Mouse (Mus musculus) kidney, embryonic 15.5 days (tissue): Measurements from ENCODE around the gene Casr. TPM values are rescaled to one million over a fixed set of nuclear protein-coding genes. Genes with fewer than 3 reads are reported as not detected.
A peak's percentile ranks its signal among the peaks of the same experiment; 100 is the strongest.

Source experiments
- ATAC-seq: fragments of 200-750 bp; cut with Nextera tagmentation; replicated peaks from 2 replicates; pipeline ENCODE4 v1.8.0; 2017; ENCODE audit warnings: moderate TSS enrichment; ENCODE audit not compliant: low FRiP score
- H3K27ac ChIP-seq: fragments of 300-500 bp; sonication (generic); 2 replicates; pipeline ENCODE4 v1.5.1; 2015; ENCODE audit warnings: mild to moderate bottlenecking, inconsistent platforms
- H3K27me3 ChIP-seq: fragments of 300-500 bp; sonication (generic); 2 replicates; pipeline ENCODE4 v1.6.1; 2015; ENCODE audit warnings: inconsistent platforms
- H3K36me3 ChIP-seq: fragments of 300-500 bp; sonication (generic); 2 replicates; pipeline ENCODE4 v1.6.1; 2015; ENCODE audit warnings: inconsistent platforms
- H3K4me1 ChIP-seq: fragments of 300-500 bp; sonication (generic); 2 replicates; pipeline ENCODE4 v1.6.1; 2015; ENCODE audit warnings: inconsistent platforms
- H3K4me2 ChIP-seq: fragments of 300-500 bp; sonication (generic); 2 replicates; pipeline ENCODE4 v1.6.1; 2015; ENCODE audit warnings: moderate library complexity, mild to moderate bottlenecking, inconsistent platforms
- H3K4me3 ChIP-seq: fragments of 300-500 bp; sonication (generic); replicated peaks from 2 replicates; pipeline ENCODE4 v1.5.1; 2015; ENCODE audit warnings: mild to moderate bottlenecking, inconsistent platforms
- H3K9ac ChIP-seq: fragments of 300-500 bp; sonication (generic); 2 replicates; pipeline ENCODE4 v1.6.1; 2015; ENCODE audit warnings: mild to moderate bottlenecking, inconsistent platforms
- H3K9me3 ChIP-seq: fragments of 300-500 bp; sonication (generic); replicated peaks from 2 replicates; pipeline ENCODE4 v1.6.1; 2016; ENCODE audit warnings: inconsistent platforms
- WGBS: fragments of 180-500 bp; shearing (Covaris S2); methylation state at CpG from one replicate; pipeline ENCODE4 v1.1.7; 2015; ENCODE audit warnings: mixed read lengths; 5-methylcytosine and 5-hydroxymethylcytosine counted together
- polyA plus RNA-seq: library from polyadenylated mRNA; unstranded; fragments of >200 nt; fragmentation: Nextera tagmentation; extraction: Ambion mirVana; gene quantifications from 2 replicates; pipeline ENCODE4 v1.2.1, GENCODE M21; 2015

The Casr gene
- polyA plus RNA-seq, 1 experiment from 2014 or later = 0.64 TPM

- Histone ChIP-seq H3K4me3 (no peak overlapping the region), H3K27ac (no peak overlapping the region), H3K9me3 (no peaks in the 10 kb centered on the region), H3K27me3 (no peaks in the 10 kb centered on the region), H3K4me2 (no peak overlapping the region), H3K36me3 (no peaks in the 10 kb centered on the region), H3K9ac (no peak overlapping the region), H3K4me1 (no peaks in the 10 kb centered on the region)
- ATAC-seq = peak; percentile 38; the same call in 1 of the 2 replicates
- 60% methylated on average over 3 of the region's 3 CpGs for WGBS
Observed at GRCm38 (mm10) chr16:36543091-36543490, 18.9 kb downstream of the Casr start.

GRCm38 (mm10) chr16:36540834-36541233 is 21.1 kb downstream of the Casr start:
- H3K9ac ChIP-seq = no peak overlapping the region
- no peak for ATAC-seq
- WGBS = 82% methylated on average over 6 of the region's 6 CpGs

GRCm38 (mm10) chr16:36532981-36533687 is 28.8 kb downstream of the Casr start:
- H3K27me3 ChIP-seq = no peaks in the 10 kb centered on the region
- H3K4me3 ChIP-seq = no peak overlapping the region
- H3K9ac ChIP-seq = no peak overlapping the region
- peak overlapping the region; percentile 63 for H3K27ac ChIP-seq
- H3K4me2 ChIP-seq = no peak overlapping the region
- H3K36me3 ChIP-seq = no peaks in the 10 kb centered on the region
- peaks cover 24% of the 10 kb centered on the region for H3K4me1 ChIP-seq
- 36% methylated on average over 11 of the region's 11 CpGs for WGBS
- ATAC-seq = peak; percentile 90
- H3K9me3 ChIP-seq = no peaks in the 10 kb centered on the region

More at GRCm38 (mm10) chr16:36540834-36541233, 21.1 kb downstream of the Casr start:
- Histone ChIP-seq H3K27me3 (no peaks in the 10 kb centered on the region), H3K4me3 (no peak overlapping the region), H3K4me1 (no peaks in the 10 kb centered on the region), H3K27ac (no peak overlapping the region), H3K36me3 (no peaks in the 10 kb centered on the region), H3K9me3 (no peaks in the 10 kb centered on the region), H3K4me2 (no peak overlapping the region)

- WGBS = 54% methylated on average over 4 of the region's 4 CpGs
- H3K9ac ChIP-seq = no peak overlapping the region
- H3K9me3 ChIP-seq = no peaks in the 10 kb centered on the region
- peak overlapping the region; percentile 63 for H3K27ac ChIP-seq
- no peak for ATAC-seq
- H3K4me3 ChIP-seq = no peak overlapping the region
- H3K4me2 ChIP-seq = no peak overlapping the region
- no peaks in the 10 kb centered on the region for H3K36me3 ChIP-seq
- H3K4me1 ChIP-seq = peaks cover 30% of the 10 kb centered on the region
- H3K27me3 ChIP-seq = no peaks in the 10 kb centered on the region
Observed at GRCm38 (mm10) chr16:36532046-36532445, 29.9 kb downstream of the Casr start.

GRCm38 (mm10) chr16:36531630-36532029 is 30.3 kb downstream of the Casr start:
- H3K4me2 ChIP-seq = no peak overlapping the region
- peaks cover 33% of the 10 kb centered on the region for H3K4me1 ChIP-seq
- no peak overlapping the region for H3K9ac ChIP-seq
- H3K4me3 ChIP-seq = no peak overlapping the region
- H3K27me3 ChIP-seq = no peaks in the 10 kb centered on the region
- no peaks in the 10 kb centered on the region for H3K36me3 ChIP-seq
- no peaks in the 10 kb centered on the region for H3K9me3 ChIP-seq
- H3K27ac ChIP-seq = peak overlapping the region; percentile 63; the same call in 1 of the 2 replicates
- whole genome bisulfite sequencing = 77% methylated on average over 5 of the region's 5 CpGs
- no peak for ATAC-seq

- peaks cover 38% of the 10 kb centered on the region for H3K4me1 ChIP-seq
- no peaks in the 10 kb centered on the region for H3K27me3 ChIP-seq
- no peak overlapping the region for H3K9ac ChIP-seq
- 69% methylated on average over 15 of the region's 15 CpGs for whole genome bisulfite sequencing
- H3K9me3 ChIP-seq = no peaks in the 10 kb centered on the region
- no peak overlapping the region for H3K4me3 ChIP-seq
- no peak overlapping the region for H3K4me2 ChIP-seq
- 0 out of 2 replicates have a peak overlapping the region, but pooled peaks have one; percentile 41 for H3K27ac ChIP-seq
- no peaks in the 10 kb centered on the region for H3K36me3 ChIP-seq
- ATAC-seq = no peak
Observed at GRCm38 (mm10) chr16:36530566-36531552, 31.1 kb downstream of the Casr start.

- no peak overlapping the region for H3K4me2 ChIP-seq
- no peak overlapping the region for H3K4me3 ChIP-seq
- no peak for ATAC-seq
- no peak overlapping the region for H3K27ac ChIP-seq
- 51% methylated on average over 3 of the region's 3 CpGs for WGBS
- H3K4me1 ChIP-seq = peaks cover 38% of the 10 kb centered on the region
- no peaks in the 10 kb centered on the region for H3K27me3 ChIP-seq
- no peaks in the 10 kb centered on the region for H3K9me3 ChIP-seq
- H3K36me3 ChIP-seq = no peaks in the 10 kb centered on the region
- no peak overlapping the region for H3K9ac ChIP-seq
Observed at GRCm38 (mm10) chr16:36528822-36529221, 33.1 kb downstream of the Casr start.

GRCm38 (mm10) chr16:36526596-36527282 is 35.2 kb downstream of the Casr start:
- H3K4me1 ChIP-seq = peaks cover 23% of the 10 kb centered on the region
- no peaks in the 10 kb centered on the region for H3K36me3 ChIP-seq
- H3K9ac ChIP-seq = no peak overlapping the region
- peak; percentile 63 for ATAC-seq
- no peaks in the 10 kb centered on the region for H3K9me3 ChIP-seq
- H3K27ac ChIP-seq = peak overlapping the region; percentile 45; the same call in 1 of the 2 replicates
- H3K27me3 ChIP-seq = no peaks in the 10 kb centered on the region
- no peak overlapping the region for H3K4me2 ChIP-seq
- 28% methylated on average over 6 of the region's 6 CpGs for WGBS
- no peak overlapping the region for H3K4me3 ChIP-seq

GRCm38 (mm10) chr16:36523095-36523494 is 38.8 kb downstream of the Casr start:
- ATAC-seq = peak; percentile 38; the same call in 1 of the 2 replicates
- Histone ChIP-seq H3K36me3 (no peaks in the 10 kb centered on the region), H3K9me3 (no peaks in the 10 kb centered on the region), H3K4me3 (no peak overlapping the region), H3K27me3 (no peaks in the 10 kb centered on the region), H3K4me2 (no peak overlapping the region), H3K9ac (no peak overlapping the region), H3K27ac (peak overlapping the region; percentile 37), H3K4me1 (peaks cover 18% of the 10 kb centered on the region)
- WGBS = 48% methylated on average over 5 of the region's 5 CpGs

- Histone ChIP-seq H3K27me3 (no peaks in the 10 kb centered on the region), H3K9ac (no peak overlapping the region), H3K4me1 (no peaks in the 10 kb centered on the region), H3K27ac (no peak overlapping the region), H3K9me3 (no peaks in the 10 kb centered on the region), H3K4me3 (no peak overlapping the region), H3K36me3 (no peaks in the 10 kb centered on the region), H3K4me2 (no peak overlapping the region)
- WGBS = 69% methylated on average over 2 of the region's 2 CpGs
- no peak for ATAC-seq
Observed at GRCm38 (mm10) chr16:36516355-36516754, 45.6 kb downstream of the Casr start.

GRCm38 (mm10) chr16:36507300-36507699 is 54.6 kb downstream of the Casr start:
- 86% methylated on average over 5 of the region's 5 CpGs for WGBS
- H3K4me2 ChIP-seq = no peak overlapping the region
- no peaks in the 10 kb centered on the region for H3K27me3 ChIP-seq
- H3K9ac ChIP-seq = no peak overlapping the region
- no peak for ATAC-seq
- no peak overlapping the region for H3K27ac ChIP-seq
- no peak overlapping the region for H3K4me3 ChIP-seq
- H3K4me1 ChIP-seq = no peaks in the 10 kb centered on the region
- no peaks in the 10 kb centered on the region for H3K36me3 ChIP-seq
- H3K9me3 ChIP-seq = no peaks in the 10 kb centered on the region
